Mouse (Mus musculus) layer of hippocampus, adult 11-12 months (tissue): ENCODE results near the gene Olfr93.
"Not testable (repeated sequence)": the region's sequence is repeated elsewhere in the genome, so short reads cannot be mapped to it uniquely, and the experiment has no call there.

Experiments
- DNase-seq: peaks from one replicate; pipeline ENCODE4 v3.0.0; 2022; ENCODE audit warnings: low spot score

Olfr93 gene

GRCm38 (mm10) chr17:37161394-37161793, at the start of gene Olfr93:
Olfr93 (minus strand) TSS chr17:37161494.
- DNase-seq = no peak

- no peak for DNase-seq
Observed at GRCm38 (mm10) chr17:37203917-37204236, 42.6 kb upstream of the Olfr93 start.

- peak; percentile 93 for DNase-seq
Observed at GRCm38 (mm10) chr17:37203206-37203916, 42.1 kb upstream of the Olfr93 start.

- no peak for DNase-seq
Observed at GRCm38 (mm10) chr17:37200894-37201293, 39.6 kb upstream of the Olfr93 start, which contains the start of gene Olfr94. Olfr94 (minus strand) TSS chr17:37200994.

- DNase-seq = no peak
Observed at GRCm38 (mm10) chr17:37196845-37197724, 35.8 kb upstream of the Olfr93 start.

- no peak for DNase-seq
Observed at GRCm38 (mm10) chr17:37194782-37195181, 33.5 kb upstream of the Olfr93 start.

GRCm38 (mm10) chr17:37193656-37194055, 32.4 kb upstream of the Olfr93 start, which contains the start of gene Ubd:
Ubd (plus strand) TSS chr17:37193892.
- DNase-seq = no peak

- no peak for DNase-seq
Observed at GRCm38 (mm10) chr17:37193032-37193431, 31.7 kb upstream of the Olfr93 start.

- DNase-seq = peak; percentile 58
Observed at GRCm38 (mm10) chr17:37190711-37191110, 29.4 kb upstream of the Olfr93 start.

GRCm38 (mm10) chr17:37185474-37185873, 24.2 kb upstream of the Olfr93 start:
- no peak for DNase-seq

- not testable (repeated sequence) for DNase-seq
Observed at GRCm38 (mm10) chr17:37131366-37131765, 29.9 kb downstream of the Olfr93 start.

- no peak for DNase-seq
Observed at GRCm38 (mm10) chr17:37119988-37120387, 41.3 kb downstream of the Olfr93 start, which contains the start of gene Olfr92. Olfr92 (minus strand) TSS chr17:37120088.

- DNase-seq = no peak
Observed at GRCm38 (mm10) chr17:37098178-37098577, 63.1 kb downstream of the Olfr93 start, which contains the start of gene Olfr91. Olfr91 (minus strand) TSS chr17:37098278.

- DNase-seq = no peak
Observed at GRCm38 (mm10) chr17:37093289-37093688, 68.0 kb downstream of the Olfr93 start.

GRCm38 (mm10) chr17:37092198-37092597, 69.1 kb downstream of the Olfr93 start:
- DNase-seq = no peak
